Mouse (Mus musculus) adrenal gland, postnatal 25 days (tissue): ENCODE data around the gene Sdcbp2. TPM values are rescaled to one million over a fixed set of nuclear protein-coding genes. Genes with fewer than 3 reads are reported as not detected.

Experiments used
- DNase-seq: peaks from one replicate; pipeline ENCODE4 v3.0.0; 2021; ENCODE audit warnings: mixed read lengths
- total RNA-seq: library from RNA; stranded (reverse); gene quantifications from 2 replicates; pipeline ENCODE4 v1.2.3, GENCODE M21; 2021

The Sdcbp2 gene
- total RNA-seq, 1 experiment from 2014 or later = 1.1 TPM

- peak; percentile 73 for DNase-seq
Measured at GRCm38 (mm10) chr2:151632159-151632814, 59.9 kb downstream of the Sdcbp2 start, which contains the start of gene Snph. Gene Snph (minus strand): TSS chr2:151632593.

- DNase-seq = no peak
Measured at GRCm38 (mm10) chr2:151632982-151633381, 60.6 kb downstream of the Sdcbp2 start.

- no peak for DNase-seq
Measured at GRCm38 (mm10) chr2:151634903-151635302, 62.5 kb downstream of the Sdcbp2 start.

GRCm38 (mm10) chr2:151635362-151636014, 63.1 kb downstream of the Sdcbp2 start:
- no peak for DNase-seq

- DNase-seq = no peak
Measured at GRCm38 (mm10) chr2:151636015-151636402, 63.6 kb downstream of the Sdcbp2 start.

Other genes starting within 250 kb of the Sdcbp2 start
- not detected in 2 replicates for gene 4921509C19Rik, start 96.5 kb upstream of the Sdcbp2 start, total RNA-seq
- gene Nsfl1c, start 78.4 kb upstream of the Sdcbp2 start, total RNA-seq = 146 and 159 TPM in 2 replicates
- 233 and 267 TPM in 2 replicates for gene Fkbp1a, start 30.1 kb upstream of the Sdcbp2 start, total RNA-seq
- 10.8 and 12.7 TPM in 2 replicates for gene Snph, start 60.0 kb downstream of the Sdcbp2 start, total RNA-seq
- gene Rad21l, start 95.9 kb downstream of the Sdcbp2 start, total RNA-seq = 0.18 TPM in 1 of 2 replicates, not detected in the other
- 0.90 and 1.4 TPM in 2 replicates for gene Tmem74b, start 129.4 kb downstream of the Sdcbp2 start, total RNA-seq
- gene Psmf1, start 171.6 kb downstream of the Sdcbp2 start, total RNA-seq = 35.7 and 41.0 TPM in 2 replicates